Mouse (Mus musculus): ENCODE measurements around the gene Mptx1.
"Not testable (repeated sequence)": the region's sequence is repeated elsewhere in the genome, so short reads cannot be mapped to it uniquely, and the experiment has no call there.

Gene Mptx1

GRCm38 (mm10) chr1:174330218-174330617 lies at the start of gene Mptx1:
Mptx1 (plus strand) TSS chr1:174330518.
- Histone ChIP-seq H3K4me1 (replicated peaks; ENCODE audit: low read depth, low read length) (no peaks in the 10 kb centered on the region), H3K27me3 (ENCODE audit: insufficient read depth, low read length) (no peaks in the 10 kb centered on the region), H3K36me3 (ENCODE audit: insufficient read depth, low read length) (no peaks in the 10 kb centered on the region), H3K9me3 (ENCODE audit: low read length) (no peaks in the 10 kb centered on the region), H3K4me3 (replicated peaks; ENCODE audit: low read length) (no peak within 1 kb of the TSS)
- TF ChIP-seq POU5F1 (IDR thresholded peaks at IDR 0.05; ENCODE audit: borderline replicate concordance, low read length): no peak
- TF ChIP-seq CTCF (conservative IDR thresholded peaks at IDR 0.05; ENCODE audit: low read length): no peak
- TF ChIP-seq NANOG (IDR thresholded peaks at IDR 0.05; ENCODE audit: borderline replicate concordance, low read length): no peak

GRCm38 (mm10) chr1:174303162-174303561 lies 27.2 kb upstream of the Mptx1 start:
- Histone ChIP-seq H3K4me3 (replicated peaks; ENCODE audit: low read length) (no peak overlapping the region), H3K9me3 (ENCODE audit: low read length) (no peaks in the 10 kb centered on the region), H3K36me3 (ENCODE audit: insufficient read depth, low read length) (no peaks in the 10 kb centered on the region), H3K27me3 (ENCODE audit: insufficient read depth, low read length) (no peaks in the 10 kb centered on the region), H3K4me1 (replicated peaks; ENCODE audit: low read depth, low read length) (no peaks in the 10 kb centered on the region)
- TF ChIP-seq POU5F1 (IDR thresholded peaks at IDR 0.05; ENCODE audit: borderline replicate concordance, low read length) (no peak), CTCF (conservative IDR thresholded peaks at IDR 0.05; ENCODE audit: low read length) (no peak)

GRCm38 (mm10) chr1:174317308-174317707 lies 13.0 kb upstream of the Mptx1 start:
- TF ChIP-seq NANOG (IDR thresholded peaks at IDR 0.05; ENCODE audit: borderline replicate concordance, low read length) (no peak), POU5F1 (IDR thresholded peaks at IDR 0.05; ENCODE audit: borderline replicate concordance, low read length) (no peak), CTCF (conservative IDR thresholded peaks at IDR 0.05; ENCODE audit: low read length) (no peak)
- H3K4me1 ChIP-seq (replicated peaks; ENCODE audit: low read depth, low read length): no peaks in the 10 kb centered on the region
- H3K36me3 ChIP-seq (ENCODE audit: insufficient read depth, low read length): no peaks in the 10 kb centered on the region
- H3K9me3 ChIP-seq (ENCODE audit: low read length): no peaks in the 10 kb centered on the region
- no peaks in the 10 kb centered on the region for H3K27me3 ChIP-seq (ENCODE audit: insufficient read depth, low read length)
- H3K4me3 ChIP-seq (replicated peaks; ENCODE audit: low read length): no peak overlapping the region

GRCm38 (mm10) chr1:174353636-174354035 lies 23.3 kb downstream of the Mptx1 start:
- H3K4me3 ChIP-seq (replicated peaks; ENCODE audit: low read length); H3K4me1 ChIP-seq (replicated peaks; ENCODE audit: low read depth, low read length); H3K9me3 ChIP-seq (ENCODE audit: low read length); H3K36me3 ChIP-seq (ENCODE audit: insufficient read depth, low read length); H3K27me3 ChIP-seq (ENCODE audit: insufficient read depth, low read length): not testable (repeated sequence)

- Histone ChIP-seq H3K4me1 (replicated peaks; ENCODE audit: low read depth, low read length) (no peaks in the 10 kb centered on the region), H3K4me3 (replicated peaks; ENCODE audit: low read length) (no peak overlapping the region), H3K27me3 (ENCODE audit: insufficient read depth, low read length) (no peaks in the 10 kb centered on the region), H3K9me3 (ENCODE audit: low read length) (no peaks in the 10 kb centered on the region), H3K36me3 (ENCODE audit: insufficient read depth, low read length) (no peaks in the 10 kb centered on the region)
- TF ChIP-seq POU5F1 (IDR thresholded peaks at IDR 0.05; ENCODE audit: borderline replicate concordance, low read length) (no peak), NANOG (IDR thresholded peaks at IDR 0.05; ENCODE audit: borderline replicate concordance, low read length) (no peak), CTCF (conservative IDR thresholded peaks at IDR 0.05; ENCODE audit: low read length) (no peak)
Observed at GRCm38 (mm10) chr1:174354640-174355039, 24.3 kb downstream of the Mptx1 start.

GRCm38 (mm10) chr1:174364882-174365451 lies 34.6 kb downstream of the Mptx1 start, which contains the start of gene Olfr417:
Olfr417 (plus strand) TSS chr1:174365122.
- H3K36me3 ChIP-seq (ENCODE audit: insufficient read depth, low read length): no peaks in the 10 kb centered on the region
- no peaks in the 10 kb centered on the region for H3K27me3 ChIP-seq (ENCODE audit: insufficient read depth, low read length)
- H3K4me1 ChIP-seq (replicated peaks; ENCODE audit: low read depth, low read length): no peaks in the 10 kb centered on the region
- no peak within 1 kb of the TSS for H3K4me3 ChIP-seq (replicated peaks; ENCODE audit: low read length)
- H3K9me3 ChIP-seq (ENCODE audit: low read length): no peaks in the 10 kb centered on the region
- TF ChIP-seq NANOG (IDR thresholded peaks at IDR 0.05; ENCODE audit: borderline replicate concordance, low read length) (no peak), CTCF (conservative IDR thresholded peaks at IDR 0.05; ENCODE audit: low read length) (no peak)

GRCm38 (mm10) chr1:174373799-174374198 lies 43.5 kb downstream of the Mptx1 start:
- Histone ChIP-seq H3K4me3 (replicated peaks; ENCODE audit: low read length) (no peak overlapping the region), H3K9me3 (ENCODE audit: low read length) (no peaks in the 10 kb centered on the region), H3K4me1 (replicated peaks; ENCODE audit: low read depth, low read length) (no peaks in the 10 kb centered on the region), H3K36me3 (ENCODE audit: insufficient read depth, low read length) (no peaks in the 10 kb centered on the region), H3K27me3 (ENCODE audit: insufficient read depth, low read length) (no peaks in the 10 kb centered on the region)
- no peak for TF ChIP-seq CTCF (conservative IDR thresholded peaks at IDR 0.05; ENCODE audit: low read length)
- TF ChIP-seq NANOG (IDR thresholded peaks at IDR 0.05; ENCODE audit: borderline replicate concordance, low read length): no peak
